Mouse (Mus musculus) kidney, postnatal 10 days (tissue): ENCODE measurements at regions not wholly inside any gene's neighbourhood (a gene's known extent, or its start where the extent isn't known, plus 50 kb on each side); places are given as distances from the start of the nearest gene placed in this dataset.
"Not testable (repeated sequence)": the region's sequence is repeated elsewhere in the genome, so short reads cannot be mapped to it uniquely, and the experiment has no call there.

Source experiments
- DNase-seq: peaks from one replicate; pipeline ENCODE4 v3.0.0; 2021; ENCODE audit warnings: mixed read lengths

GRCm38 (mm10) chr5:76081379-76081778 lies 58.7 kb upstream of the Srd5a3 start:
- not testable (repeated sequence) for DNase-seq

GRCm38 (mm10) chr5:76080429-76080828 lies 59.6 kb upstream of the Srd5a3 start:
- no peak for DNase-seq

- DNase-seq, result peak; percentile 64
Observed at GRCm38 (mm10) chr5:76079204-76080025, 60.7 kb upstream of the Srd5a3 start.

- DNase-seq, result no peak
Observed at GRCm38 (mm10) chr5:76078485-76078884, 61.6 kb upstream of the Srd5a3 start.

- no peak for DNase-seq
Observed at GRCm38 (mm10) chr5:76076283-76076682, 63.8 kb upstream of the Srd5a3 start.

- DNase-seq, result peak; percentile 60
Observed at GRCm38 (mm10) chr5:76075401-76075800, 64.7 kb upstream of the Srd5a3 start.

- DNase-seq, result no peak
Observed at GRCm38 (mm10) chr5:76067881-76068280, 72.2 kb upstream of the Srd5a3 start.

GRCm38 (mm10) chr5:76067231-76067630 lies 72.8 kb upstream of the Srd5a3 start:
- DNase-seq, result peak; percentile 18

GRCm38 (mm10) chr5:76065789-76066188 lies 74.3 kb upstream of the Srd5a3 start:
- DNase-seq, result no peak

GRCm38 (mm10) chr5:76065227-76065626 lies 74.8 kb upstream of the Srd5a3 start:
- DNase-seq, result no peak

GRCm38 (mm10) chr5:76064686-76065085 lies 75.4 kb upstream of the Srd5a3 start:
- DNase-seq, result no peak

GRCm38 (mm10) chr5:76063473-76063872 lies 76.6 kb upstream of the Srd5a3 start:
- no peak for DNase-seq

GRCm38 (mm10) chr5:76058011-76058410 lies 79.8 kb upstream of the Kdr start:
- DNase-seq, result no peak

GRCm38 (mm10) chr5:76055849-76056248 lies 77.6 kb upstream of the Kdr start:
- no peak for DNase-seq

- DNase-seq, result no peak
Observed at GRCm38 (mm10) chr5:76052782-76053181, 74.5 kb upstream of the Kdr start.

- DNase-seq, result no peak
Observed at GRCm38 (mm10) chr5:76051658-76052057, 73.4 kb upstream of the Kdr start.

- no peak for DNase-seq
Observed at GRCm38 (mm10) chr5:76048103-76048874, 70.0 kb upstream of the Kdr start.

GRCm38 (mm10) chr5:76043521-76044510 lies 65.6 kb upstream of the Kdr start:
- DNase-seq, result no peak

GRCm38 (mm10) chr5:76040454-76041203 lies 62.4 kb upstream of the Kdr start:
- DNase-seq, result peak; percentile 46

GRCm38 (mm10) chr5:76028729-76029128 lies 50.5 kb upstream of the Kdr start:
- no peak for DNase-seq
